Mouse (Mus musculus): ENCODE measurements around the gene Stxbp4. TPM values are rescaled to one million over a fixed set of nuclear protein-coding genes. Genes with fewer than 3 reads are reported as not detected.

Stxbp4 gene
- polyA plus RNA-seq, 1 experiment from 2014 or later, result 2.1 TPM

DNA sequence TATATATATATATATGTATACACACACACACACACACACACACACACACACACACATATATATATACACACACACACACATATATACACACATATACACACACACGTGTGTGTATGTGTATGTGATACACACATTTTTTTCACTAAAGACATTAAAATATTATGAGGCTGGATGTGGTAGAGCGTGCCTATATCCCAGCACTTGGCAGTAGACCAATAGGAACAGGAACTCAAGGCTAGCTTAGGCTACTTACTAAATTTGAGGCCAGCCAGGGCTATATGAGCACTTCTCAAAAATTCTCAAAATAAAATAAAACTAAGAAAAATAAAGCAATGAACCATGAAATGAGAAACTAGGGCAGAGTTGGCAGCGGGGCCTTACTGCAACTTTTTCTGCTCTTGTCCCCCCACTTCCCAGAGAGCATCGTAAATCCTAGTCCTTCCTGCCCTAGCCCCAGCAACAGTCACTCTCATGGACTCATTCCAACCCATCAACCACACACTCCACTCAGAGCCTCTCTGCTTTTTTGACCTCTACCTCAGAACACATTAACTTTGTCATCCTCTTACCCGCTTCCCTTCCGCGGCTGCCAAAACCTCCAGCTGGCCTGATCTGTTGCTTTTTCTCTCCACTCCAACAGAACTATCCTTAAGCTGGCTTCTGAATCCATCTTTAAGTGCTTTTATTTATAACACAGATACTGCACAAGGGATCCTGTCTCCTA is 60.7 kb downstream of the Stxbp4 start:
- Histone ChIP-seq H3K4me2 (replicated peaks; ENCODE audit: low read depth) (no peak overlapping the region), H3K4me1 (replicated peaks; ENCODE audit: control insufficient read depth, insufficient read depth, low read length) (no peaks in the 10 kb centered on the region), H3K9me3 (ENCODE audit: control insufficient read depth) (no peaks in the 10 kb centered on the region), H3K9ac (ENCODE audit: low read depth, low read length) (no peak overlapping the region), H3K4me3 (ENCODE audit: low read depth, low read length) (no peak overlapping the region), H3K27me3 (replicated peaks; ENCODE audit: control insufficient read depth, insufficient read depth, low read length) (no peaks in the 10 kb centered on the region), H3K36me3 (ENCODE audit: control insufficient read depth, insufficient read depth) (no peaks in the 10 kb centered on the region), H3K27ac (ENCODE audit: low read depth, low read length) (no peak overlapping the region)
- WGBS, result 68% methylated on average over 7 of the region's 7 CpGs
- no peak for TF ChIP-seq CTCF (IDR thresholded peaks at IDR 0.05; ENCODE audit: low read depth)
- no peak for ATAC-seq

DNA sequence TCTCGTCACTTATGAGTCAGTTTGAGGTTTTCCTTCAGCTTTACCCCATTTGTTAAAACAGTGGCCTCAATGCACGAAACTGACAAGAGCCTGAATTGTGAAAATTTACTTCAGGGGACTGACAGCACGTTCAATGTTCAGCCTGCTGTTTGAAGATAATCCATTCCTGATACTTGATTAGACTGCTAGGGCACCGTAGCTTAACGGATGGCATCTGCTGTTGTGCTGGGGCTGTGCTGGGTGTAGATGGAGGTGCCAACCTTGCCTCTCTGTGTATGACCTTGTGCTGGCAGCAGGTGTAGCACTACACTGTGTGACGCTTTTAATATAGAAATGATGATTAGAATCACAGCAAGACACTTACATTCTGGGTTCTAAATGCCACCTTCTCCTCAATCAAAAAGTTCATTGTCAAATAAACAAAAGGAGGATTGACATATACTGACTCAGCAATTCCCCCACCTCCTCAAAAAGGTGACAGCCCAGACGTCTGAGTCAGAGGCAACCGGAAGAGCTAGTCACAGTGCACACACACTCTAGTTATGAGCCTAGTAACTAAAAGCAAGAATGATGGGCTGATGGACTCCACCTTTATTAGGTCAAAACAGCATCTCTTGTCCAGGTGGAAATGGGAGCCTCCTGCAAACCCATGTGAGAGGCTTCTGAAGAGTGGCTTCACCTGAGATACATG is 61.5 kb downstream of the Stxbp4 start:
- Histone ChIP-seq H3K4me3 (ENCODE audit: low read depth, low read length) (no peak overlapping the region), H3K4me1 (replicated peaks; ENCODE audit: control insufficient read depth, insufficient read depth, low read length) (no peaks in the 10 kb centered on the region), H3K27me3 (replicated peaks; ENCODE audit: control insufficient read depth, insufficient read depth, low read length) (no peaks in the 10 kb centered on the region), H3K4me2 (replicated peaks; ENCODE audit: low read depth) (no peak overlapping the region), H3K27ac (ENCODE audit: low read depth, low read length) (no peak overlapping the region), H3K9me3 (ENCODE audit: control insufficient read depth) (no peaks in the 10 kb centered on the region), H3K36me3 (ENCODE audit: control insufficient read depth, insufficient read depth) (no peaks in the 10 kb centered on the region), H3K9ac (ENCODE audit: low read depth, low read length) (no peak overlapping the region)
- WGBS, result 89% methylated on average over 8 of the region's 8 CpGs
- ATAC-seq, result no peak
- no peak for TF ChIP-seq CTCF (IDR thresholded peaks at IDR 0.05; ENCODE audit: low read depth)

DNA sequence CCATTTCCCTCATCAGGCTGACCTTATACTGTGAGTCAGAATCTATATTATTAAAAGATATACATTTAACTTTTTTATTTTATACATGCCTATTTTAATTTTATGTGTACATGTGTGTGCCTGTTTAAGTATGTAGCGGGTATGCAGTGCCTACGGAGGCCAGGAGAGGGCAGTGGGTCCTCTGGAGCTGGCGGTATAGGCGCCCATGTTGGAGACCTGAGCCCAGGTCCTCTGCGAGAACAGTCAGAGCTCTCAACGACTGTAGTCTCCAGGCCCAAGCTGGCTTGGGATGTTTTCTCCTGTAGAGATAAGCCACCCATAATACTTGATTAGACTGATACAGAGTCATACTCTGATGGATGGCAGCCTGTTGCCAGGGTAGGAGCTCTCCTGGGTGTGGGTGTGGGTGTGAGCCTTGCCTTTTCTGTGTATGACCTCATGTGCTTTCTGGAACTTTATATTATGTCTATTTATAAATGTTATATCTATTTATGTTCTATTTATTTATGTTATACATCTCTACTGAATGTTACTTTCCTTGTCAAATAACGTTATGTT is 62.3 kb downstream of the Stxbp4 start:
- Histone ChIP-seq H3K27me3 (replicated peaks; ENCODE audit: control insufficient read depth, insufficient read depth, low read length) (no peaks in the 10 kb centered on the region), H3K9ac (ENCODE audit: low read depth, low read length) (no peak overlapping the region), H3K4me3 (ENCODE audit: low read depth, low read length) (no peak overlapping the region), H3K4me1 (replicated peaks; ENCODE audit: control insufficient read depth, insufficient read depth, low read length) (no peaks in the 10 kb centered on the region), H3K9me3 (ENCODE audit: control insufficient read depth) (no peaks in the 10 kb centered on the region), H3K4me2 (replicated peaks; ENCODE audit: low read depth) (no peak overlapping the region), H3K36me3 (ENCODE audit: control insufficient read depth, insufficient read depth) (no peaks in the 10 kb centered on the region), H3K27ac (ENCODE audit: low read depth, low read length) (no peak overlapping the region)
- peak; percentile 20 for TF ChIP-seq CTCF (IDR thresholded peaks at IDR 0.05; ENCODE audit: low read depth)
- 94% methylated on average over 7 of the region's 7 CpGs for WGBS
- no peak for ATAC-seq

DNA sequence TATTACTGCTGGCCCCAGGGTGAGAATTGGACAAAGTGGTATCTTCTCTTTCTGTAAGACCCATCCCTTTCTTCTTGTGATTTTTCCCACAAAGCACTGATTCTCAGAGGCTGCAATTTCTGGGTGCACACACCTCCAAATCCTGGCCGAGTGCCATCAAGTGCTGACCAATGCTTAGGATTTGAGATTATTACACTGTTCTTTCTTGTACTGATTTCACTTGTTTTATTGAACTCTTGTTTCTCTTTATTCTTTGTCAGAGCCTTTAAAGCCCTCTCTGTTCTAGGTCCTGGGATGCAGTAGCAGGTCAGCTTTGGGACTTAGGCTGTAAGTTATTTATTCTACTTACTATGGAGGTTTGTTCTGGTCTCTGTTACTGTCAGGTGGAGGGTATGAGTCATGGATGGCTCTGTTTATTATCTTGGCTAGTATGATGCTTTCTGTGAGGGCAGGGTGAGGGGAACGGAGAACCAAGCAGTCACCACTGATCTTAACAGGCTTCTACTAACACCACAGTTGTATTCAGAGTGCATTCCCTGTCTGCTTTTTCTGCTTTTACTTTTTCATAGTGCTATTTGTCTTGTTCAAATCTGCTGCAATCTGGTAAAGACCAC is 67.1 kb downstream of the Stxbp4 start:
- Histone ChIP-seq H3K4me1 (replicated peaks; ENCODE audit: control insufficient read depth, insufficient read depth, low read length) (no peaks in the 10 kb centered on the region), H3K9me3 (ENCODE audit: control insufficient read depth) (no peaks in the 10 kb centered on the region), H3K9ac (ENCODE audit: low read depth, low read length) (no peak overlapping the region), H3K4me2 (replicated peaks; ENCODE audit: low read depth) (no peak overlapping the region), H3K4me3 (ENCODE audit: low read depth, low read length) (no peak overlapping the region), H3K36me3 (ENCODE audit: control insufficient read depth, insufficient read depth) (no peaks in the 10 kb centered on the region), H3K27ac (ENCODE audit: low read depth, low read length) (no peak overlapping the region), H3K27me3 (replicated peaks; ENCODE audit: control insufficient read depth, insufficient read depth, low read length) (no peaks in the 10 kb centered on the region)
- WGBS, result 65% methylated on average over 2 of the region's 2 CpGs
- no peak for TF ChIP-seq CTCF (IDR thresholded peaks at IDR 0.05; ENCODE audit: low read depth)
- no peak for ATAC-seq

DNA sequence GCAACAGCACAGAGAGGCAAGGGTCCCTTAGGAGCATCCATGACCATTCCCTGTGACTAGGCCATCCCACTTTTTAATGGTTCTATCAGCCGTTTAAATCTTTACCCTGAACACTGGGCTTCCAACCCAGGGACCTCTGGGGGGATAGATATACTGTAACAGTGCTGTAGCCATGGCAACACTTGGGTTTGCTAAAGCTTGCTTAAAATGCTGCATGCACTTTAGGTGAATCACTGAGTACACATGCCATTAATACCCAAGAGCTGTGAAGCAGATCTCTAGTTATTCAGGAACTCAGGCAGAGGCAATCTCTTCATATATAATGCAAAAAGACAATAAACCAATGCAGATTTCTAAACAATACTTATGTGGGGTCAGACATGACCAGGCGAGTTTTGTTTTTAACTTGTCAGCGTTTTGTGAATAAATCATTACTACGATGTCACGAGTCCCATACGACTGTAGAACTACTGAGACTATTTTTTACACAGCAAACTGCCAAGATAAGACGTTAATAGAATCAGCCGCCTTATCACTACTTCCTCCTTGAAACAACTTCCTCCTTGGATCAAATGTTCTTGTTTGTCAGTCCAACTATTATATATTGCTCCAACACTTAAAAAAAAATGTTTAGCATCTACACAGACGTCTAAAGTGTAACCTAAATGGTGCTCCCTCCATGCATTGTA is 79.4 kb downstream of the Stxbp4 start:
- H3K27ac ChIP-seq (ENCODE audit: low read depth, low read length), result peak overlapping the region; percentile 41; the same call in 1 of the 2 replicates
- no peak overlapping the region; the same call in 1 of the 2 replicates for H3K4me2 ChIP-seq (replicated peaks; ENCODE audit: low read depth)
- WGBS, result 19% methylated on average over 9 of the region's 9 CpGs
- TF ChIP-seq CTCF (IDR thresholded peaks at IDR 0.05; ENCODE audit: low read depth), result no peak
- H3K9ac ChIP-seq (ENCODE audit: low read depth, low read length), result no peak overlapping the region
- no peaks in the 10 kb centered on the region for H3K27me3 ChIP-seq (replicated peaks; ENCODE audit: control insufficient read depth, insufficient read depth, low read length)
- no peak overlapping the region for H3K4me3 ChIP-seq (ENCODE audit: low read depth, low read length)
- H3K9me3 ChIP-seq (ENCODE audit: control insufficient read depth), result no peaks in the 10 kb centered on the region
- H3K4me1 ChIP-seq (replicated peaks; ENCODE audit: control insufficient read depth, insufficient read depth, low read length), result no peaks in the 10 kb centered on the region; the same call in 1 of the 2 replicates
- H3K36me3 ChIP-seq (ENCODE audit: control insufficient read depth, insufficient read depth), result no peaks in the 10 kb centered on the region
- peak; percentile 63; the same call in 1 of the 2 replicates for ATAC-seq
